Comparison of ENCODE assay signal across 8 mouse cellular contexts in the genomic region with DNA sequence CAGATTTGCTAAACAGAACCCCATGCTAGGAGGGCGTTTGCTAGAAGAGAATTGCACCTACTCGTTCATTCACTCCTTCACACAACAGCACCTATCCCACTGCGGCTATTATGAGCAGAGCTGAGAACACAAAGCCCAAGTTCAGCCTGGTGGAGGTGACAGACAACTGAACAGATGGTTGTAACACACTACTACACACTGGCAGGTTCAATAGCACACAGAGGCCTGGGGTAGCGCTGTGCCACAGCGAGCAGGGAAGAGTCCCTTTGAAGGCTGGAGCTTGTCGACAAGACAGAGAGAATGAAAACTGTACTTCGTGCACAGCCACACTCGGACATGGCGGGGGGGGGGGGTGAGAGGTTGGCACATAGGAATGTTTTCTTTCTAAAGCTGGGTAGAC. TPM values are rescaled to one million over a fixed set of nuclear protein-coding genes. Genes with fewer than 3 reads are reported as not detected.
DNase-seq lines count a peak whose midpoint lies in the region; ATAC-seq and TF ChIP-seq lines count a peak whose summit lies in the region.

No protein-coding gene starts in this region.

- no peak overlapping the region for H3K4me3 ChIP-seq in forebrain, postnatal 0 days (ENCODE audit: low read depth, low read length)
- no peak overlapping the region for H3K4me3 ChIP-seq in left cerebral cortex, adult 2 months
- no peak overlapping the region for H3K4me3 ChIP-seq in lung, adult 2 months (replicated peaks; ENCODE audit: extremely low read depth, low read depth, low read length)

- H3K4me1 ChIP-seq in forebrain, postnatal 0 days (ENCODE audit: insufficient read depth), result peaks cover 4% of the 10 kb centered on the region; the same call in 1 of the 2 replicates
- H3K4me1 ChIP-seq in lung, adult 2 months (ENCODE audit: control insufficient read depth, insufficient read depth, low read length), result no peaks in the 10 kb centered on the region

- intact Hi-C loops in left cerebral cortex, adult 2 months (cut with DNase I), result no loop called here

- WGBS in forebrain, postnatal 0 days, result 18% methylated on average over 9 of the region's 9 CpGs
- 76% methylated on average over 9 of the region's 9 CpGs for WGBS in lung, adult 2 months

- H3K36me3 ChIP-seq in forebrain, postnatal 0 days (ENCODE audit: insufficient read depth), result no peaks in the 10 kb centered on the region

- peak overlapping the region; percentile 62; the same call in 1 of the 2 replicates for H3K27ac ChIP-seq in forebrain, postnatal 0 days (ENCODE audit: low read depth, low read length)
- H3K27ac ChIP-seq in left cerebral cortex, adult 2 months, result no peak overlapping the region

- H3K4me2 ChIP-seq in forebrain, postnatal 0 days (ENCODE audit: low read depth), result no peak overlapping the region

- TF ChIP-seq CTCF in forebrain, postnatal 0 days (IDR thresholded peaks at IDR 0.05; ENCODE audit: low read depth), result peak; percentile 82
- peak; percentile 61 for TF ChIP-seq CTCF in left cerebral cortex, adult 2 months (IDR thresholded peaks at IDR 0.05)
- TF ChIP-seq CTCF in lung, adult 2 months (IDR thresholded peaks at IDR 0.05; ENCODE audit: insufficient read depth, low read length), result no peak

- peak; percentile 96 for ATAC-seq in forebrain, postnatal 0 days
- no peak for ATAC-seq in megakaryocyte-erythroid progenitor cell, adult 5-6 weeks (replicated peaks; ENCODE audit: low FRiP score, low TSS enrichment, poor library complexity, severe bottlenecking)

- H3K9me3 ChIP-seq in forebrain, postnatal 0 days (ENCODE audit: low read length), result no peaks in the 10 kb centered on the region

- DNase-seq in R1 (ENCODE audit: low read depth, low spot score), result peak; percentile 32
- peak; percentile 39 for DNase-seq in cerebellum, adult 11 months
- DNase-seq in forebrain, postnatal 0 days, result peak; percentile 81
- DNase-seq in left cerebral cortex, adult 2 months (ENCODE audit: extremely low spot score in 1 of 2, low spot score in 2 of 2), result peak; percentile 35 to 37
- DNase-seq in right cerebral cortex, postnatal 4 days, result peak; percentile 37
- no peak for DNase-seq in gastrocnemius, postnatal 10 days
- no peak for DNase-seq in lung, adult 2 months

- no peaks in the 10 kb centered on the region for H3K27me3 ChIP-seq in forebrain, postnatal 0 days (ENCODE audit: insufficient read depth, low read length)

- no peak overlapping the region for H3K9ac ChIP-seq in forebrain, postnatal 0 days

- no peak for TF ChIP-seq POLR2A in lung, adult 2 months (IDR thresholded peaks at IDR 0.05; ENCODE audit: borderline replicate concordance, extremely low read depth, low read depth, low read length)

RNA-seq across cellular contexts. Expression of gene Cdkal1, which starts 31.6 kb away (rescaled TPM):
- 16.7 and 17.9 TPM in 2 replicates for total RNA-seq in forebrain, postnatal 0 days (2014; rRNA removed)
- polyA plus RNA-seq in forebrain, postnatal 0 days (2015; fragmentation: Nextera tagmentation; extraction: Ambion mirVana), result 16.8 and 18.3 TPM in 2 replicates
- 10 to 100 TPM; 23.2 to 23.8 TPM for total RNA-seq in left cerebral cortex, adult 2 months (2021)
- total RNA-seq in megakaryocyte-erythroid progenitor cell, adult 5-6 weeks (2014; fragmentation: Nextera tagmentation), result 21.4 and 28.9 TPM in 2 replicates
- total RNA-seq in megakaryocyte-erythroid progenitor cell, adult 5-6 weeks (2017), result 18.8 and 56.2 TPM in 2 replicates
- total RNA-seq in gastrocnemius, postnatal 10 days (2021), result 10 to 100 TPM; 28.5 to 29.4 TPM
- polyA plus RNA-seq in lung, adult 2 months (2012; rRNA removed), result 1.4 and 2.6 TPM in 2 replicates

Comparison
In these comparisons a context has a peak if more than half of its experiments do, and no peak if none do; other contexts are left out.
1. DNase-seq: peak in R1 (single experiment), cerebellum, adult 11 months (single experiment), forebrain, postnatal 0 days (single experiment), left cerebral cortex, adult 2 months (2 of 2) and right cerebral cortex, postnatal 4 days (single experiment); none in gastrocnemius, postnatal 10 days (single experiment) and lung, adult 2 months (single experiment).